Mouse (Mus musculus): ENCODE measurements around the gene Hist1h3g. TPM values are rescaled to one million over a fixed set of nuclear protein-coding genes. Genes with fewer than 3 reads are reported as not detected.

The Hist1h3g gene
- polyA plus RNA-seq, 1 experiment from 2014 or later: 8.2 TPM

DNA sequence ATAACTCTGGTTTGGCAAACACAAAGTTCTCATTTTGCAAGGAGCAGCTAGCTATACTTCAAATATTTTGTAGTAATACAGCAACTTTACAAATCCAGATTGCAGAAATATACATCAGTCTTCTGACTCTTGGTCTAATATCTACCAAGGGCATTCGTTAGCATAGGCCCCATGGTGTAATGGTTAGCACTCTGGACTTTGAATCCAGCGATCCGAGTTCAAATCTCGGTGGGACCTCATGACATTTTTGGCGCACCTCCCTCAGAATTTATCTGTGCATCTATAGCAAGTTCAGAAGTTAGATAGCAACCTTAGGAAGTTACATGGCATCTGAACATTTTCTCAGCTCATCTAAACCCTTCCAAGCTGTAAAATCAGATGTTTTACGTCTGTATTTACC lies 16.3 kb upstream of the Hist1h3g start:
- Histone ChIP-seq H3K4me2 (replicated peaks; ENCODE audit: low read depth, low read length) (peak overlapping the region; percentile 90), H3K27me3 (ENCODE audit: control insufficient read depth, insufficient read depth, low read length) (no peaks in the 10 kb centered on the region), H3K36me3 (ENCODE audit: control insufficient read depth, insufficient read depth, low read length) (no peaks in the 10 kb centered on the region), H3K27ac (ENCODE audit: low read depth, low read length) (peak overlapping the region; percentile 65; the same call in 1 of the 2 replicates), H3K9ac (ENCODE audit: low read depth, low read length) (peak overlapping the region; percentile 45; the same call in 1 of the 2 replicates), H3K4me1 (ENCODE audit: control insufficient read depth, insufficient read depth, low read length) (peaks cover 3% of the 10 kb centered on the region; the same call in 1 of the 2 replicates), H3K9me3 (ENCODE audit: control insufficient read depth, low read length) (no peaks in the 10 kb centered on the region), H3K4me3 (ENCODE audit: low read length) (peak overlapping the region; percentile 57)
- peak; percentile 45; the same call in 1 of the 2 replicates for ATAC-seq (ENCODE audit: low FRiP score, low TSS enrichment)
- under 1% methylated on average over 6 of the region's 6 CpGs for WGBS

DNA sequence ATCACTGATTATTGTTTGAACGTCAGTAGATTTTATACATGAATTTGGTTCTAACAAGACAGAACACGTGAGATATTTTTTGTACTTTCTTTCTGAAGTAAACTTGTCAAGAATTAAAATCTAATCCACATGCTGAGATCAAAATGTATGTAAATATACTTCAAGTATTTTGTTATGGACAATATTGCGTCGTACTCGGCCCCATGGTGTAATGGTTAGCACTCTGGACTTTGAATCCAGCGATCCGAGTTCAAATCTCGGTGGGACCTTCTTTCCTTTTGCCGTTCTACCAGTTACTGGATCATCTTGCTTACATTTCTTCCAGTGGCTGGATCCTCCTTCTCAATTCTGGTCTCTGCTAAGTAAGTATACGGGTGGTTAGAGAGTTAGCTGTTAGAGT lies 15.8 kb upstream of the Hist1h3g start:
- ATAC-seq (ENCODE audit: low FRiP score, low TSS enrichment): peak; percentile 30; the same call in 1 of the 2 replicates
- peak overlapping the region; percentile 65; the same call in 1 of the 2 replicates for H3K27ac ChIP-seq (ENCODE audit: low read depth, low read length)
- 0% methylated on average over 10 of the region's 10 CpGs for WGBS
- no peaks in the 10 kb centered on the region for H3K27me3 ChIP-seq (ENCODE audit: control insufficient read depth, insufficient read depth, low read length)
- H3K9ac ChIP-seq (ENCODE audit: low read depth, low read length): peak overlapping the region; percentile 45; the same call in 1 of the 2 replicates
- peak overlapping the region; percentile 57 for H3K4me3 ChIP-seq (ENCODE audit: low read length)
- H3K36me3 ChIP-seq (ENCODE audit: control insufficient read depth, insufficient read depth, low read length): no peaks in the 10 kb centered on the region
- peak overlapping the region; percentile 90 for H3K4me2 ChIP-seq (replicated peaks; ENCODE audit: low read depth, low read length)
- peaks cover 3% of the 10 kb centered on the region; the same call in 1 of the 2 replicates for H3K4me1 ChIP-seq (ENCODE audit: control insufficient read depth, insufficient read depth, low read length)
- no peaks in the 10 kb centered on the region for H3K9me3 ChIP-seq (ENCODE audit: control insufficient read depth, low read length)

DNA sequence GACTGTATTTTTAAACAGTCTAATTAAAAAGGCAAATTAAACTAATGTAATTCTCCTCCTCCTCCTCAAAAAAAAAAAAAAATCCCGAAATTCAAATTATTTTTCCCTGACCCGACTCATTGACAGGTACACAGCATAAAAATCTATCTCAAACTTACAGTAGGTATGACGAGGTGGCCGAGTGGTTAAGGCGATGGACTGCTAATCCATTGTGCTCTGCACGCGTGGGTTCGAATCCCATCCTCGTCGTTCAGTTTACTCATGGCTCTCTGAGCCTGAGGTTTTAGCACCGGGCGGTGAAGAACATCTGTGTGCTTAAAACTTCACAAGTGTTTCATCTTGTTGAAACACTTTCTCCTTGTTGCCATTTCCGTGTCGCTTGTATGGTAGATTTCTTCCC lies 13.5 kb upstream of the Hist1h3g start:
- H3K9me3 ChIP-seq (ENCODE audit: control insufficient read depth, low read length): no peaks in the 10 kb centered on the region
- ATAC-seq (ENCODE audit: low FRiP score, low TSS enrichment): 0 out of 2 replicates have a peak, but pooled peaks have one; percentile 29
- no peaks in the 10 kb centered on the region for H3K36me3 ChIP-seq (ENCODE audit: control insufficient read depth, insufficient read depth, low read length)
- H3K27me3 ChIP-seq (ENCODE audit: control insufficient read depth, insufficient read depth, low read length): no peaks in the 10 kb centered on the region
- WGBS: under 1% methylated on average over 14 of the region's 14 CpGs
- no peak overlapping the region for H3K9ac ChIP-seq (ENCODE audit: low read depth, low read length)
- peak overlapping the region; percentile 7; the same call in 1 of the 2 replicates for H3K4me3 ChIP-seq (ENCODE audit: low read length)
- no peak overlapping the region for H3K27ac ChIP-seq (ENCODE audit: low read depth, low read length)
- no peaks in the 10 kb centered on the region for H3K4me1 ChIP-seq (ENCODE audit: control insufficient read depth, insufficient read depth, low read length)
- peak overlapping the region; percentile 31; the same call in 1 of the 2 replicates for H3K4me2 ChIP-seq (replicated peaks; ENCODE audit: low read depth, low read length)

DNA sequence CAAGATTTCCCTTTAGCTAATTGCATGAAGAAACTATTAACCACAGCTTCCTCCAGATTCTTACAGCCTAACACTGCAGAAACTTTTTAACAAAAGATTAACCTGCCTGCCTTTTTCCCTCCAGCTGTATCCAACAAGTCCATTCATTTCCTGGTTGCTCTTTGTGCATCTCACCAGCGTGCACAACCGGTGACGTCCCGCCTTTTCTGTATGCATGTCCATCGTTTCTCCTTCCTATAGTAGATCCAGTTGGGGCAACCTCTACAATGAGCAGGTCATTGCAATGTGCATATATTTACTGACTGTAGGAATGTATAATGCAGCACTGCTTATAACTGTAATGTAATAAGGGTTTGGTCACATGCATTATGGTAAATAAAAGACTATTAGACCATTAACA lies 11.2 kb upstream of the Hist1h3g start:
- H3K27ac ChIP-seq (ENCODE audit: low read depth, low read length): no peak overlapping the region
- H3K4me3 ChIP-seq (ENCODE audit: low read length): no peak overlapping the region
- no peaks in the 10 kb centered on the region for H3K36me3 ChIP-seq (ENCODE audit: control insufficient read depth, insufficient read depth, low read length)
- H3K4me1 ChIP-seq (ENCODE audit: control insufficient read depth, insufficient read depth, low read length): peaks cover 4% of the 10 kb centered on the region; the same call in 1 of the 2 replicates
- H3K9ac ChIP-seq (ENCODE audit: low read depth, low read length): no peak overlapping the region
- ATAC-seq (ENCODE audit: low FRiP score, low TSS enrichment): no peak
- no peaks in the 10 kb centered on the region for H3K9me3 ChIP-seq (ENCODE audit: control insufficient read depth, low read length)
- H3K27me3 ChIP-seq (ENCODE audit: control insufficient read depth, insufficient read depth, low read length): no peaks in the 10 kb centered on the region
- no peak overlapping the region for H3K4me2 ChIP-seq (replicated peaks; ENCODE audit: low read depth, low read length)
- WGBS: 57% methylated on average over 5 of the region's 5 CpGs

DNA sequence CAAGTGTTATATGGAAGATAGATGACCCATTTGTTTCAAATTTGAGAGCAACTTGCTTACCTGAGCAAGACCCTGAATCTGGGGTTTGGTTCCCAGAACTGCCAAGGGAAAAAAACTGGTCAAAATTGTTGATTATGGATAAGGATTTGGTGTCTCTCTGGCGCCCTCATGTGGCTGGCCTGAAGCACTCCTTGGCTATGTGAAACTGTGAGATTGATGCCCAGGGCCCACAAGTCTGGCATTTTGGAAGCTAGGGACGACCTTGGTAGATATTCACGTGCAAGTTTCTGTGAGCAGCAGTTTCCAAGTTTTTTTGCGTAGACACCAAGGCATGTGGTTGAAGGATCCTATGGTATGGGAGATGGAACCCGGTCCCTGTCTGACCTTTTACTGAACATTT lies 10.6 kb upstream of the Hist1h3g start:
- H3K36me3 ChIP-seq (ENCODE audit: control insufficient read depth, insufficient read depth, low read length): no peaks in the 10 kb centered on the region
- H3K27me3 ChIP-seq (ENCODE audit: control insufficient read depth, insufficient read depth, low read length): no peaks in the 10 kb centered on the region
- WGBS: 10% methylated on average over 5 of the region's 5 CpGs
- H3K9ac ChIP-seq (ENCODE audit: low read depth, low read length): no peak overlapping the region
- H3K4me2 ChIP-seq (replicated peaks; ENCODE audit: low read depth, low read length): no peak overlapping the region
- H3K9me3 ChIP-seq (ENCODE audit: control insufficient read depth, low read length): no peaks in the 10 kb centered on the region
- H3K4me1 ChIP-seq (ENCODE audit: control insufficient read depth, insufficient read depth, low read length): peaks cover 6% of the 10 kb centered on the region; the same call in 1 of the 2 replicates
- no peak overlapping the region for H3K27ac ChIP-seq (ENCODE audit: low read depth, low read length)
- H3K4me3 ChIP-seq (ENCODE audit: low read length): no peak overlapping the region; the same call in 1 of the 2 replicates
- peak; percentile 45 for ATAC-seq (ENCODE audit: low FRiP score, low TSS enrichment)

DNA sequence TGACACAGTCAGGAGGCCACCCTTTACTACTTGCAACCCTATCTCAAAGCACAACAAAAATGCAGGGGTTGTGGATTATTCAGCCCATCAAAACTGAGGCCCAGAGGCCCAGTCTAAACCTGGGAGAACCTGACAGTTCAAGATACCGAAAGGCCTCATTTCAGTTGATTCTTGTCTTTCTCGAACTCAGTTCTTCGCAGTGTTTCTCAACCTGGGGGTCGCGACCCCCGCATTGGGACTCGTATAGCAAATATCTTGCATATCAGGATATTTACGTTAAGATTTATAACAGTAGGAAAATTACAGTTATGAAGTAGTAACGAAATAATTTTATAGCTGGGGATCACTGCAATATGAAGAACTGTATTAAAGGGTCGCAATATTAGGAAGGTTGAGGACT lies 9.3 kb upstream of the Hist1h3g start:
- H3K4me1 ChIP-seq (ENCODE audit: control insufficient read depth, insufficient read depth, low read length): peaks cover 6% of the 10 kb centered on the region; the same call in 1 of the 2 replicates
- H3K27me3 ChIP-seq (ENCODE audit: control insufficient read depth, insufficient read depth, low read length): no peaks in the 10 kb centered on the region
- ATAC-seq (ENCODE audit: low FRiP score, low TSS enrichment): no peak
- 2% methylated on average over 10 of the region's 10 CpGs for WGBS
- peak overlapping the region; percentile 45 for H3K4me3 ChIP-seq (ENCODE audit: low read length)
- no peaks in the 10 kb centered on the region for H3K9me3 ChIP-seq (ENCODE audit: control insufficient read depth, low read length)
- peak overlapping the region; percentile 34; the same call in 1 of the 2 replicates for H3K9ac ChIP-seq (ENCODE audit: low read depth, low read length)
- H3K4me2 ChIP-seq (replicated peaks; ENCODE audit: low read depth, low read length): peak overlapping the region; percentile 43
- no peaks in the 10 kb centered on the region for H3K36me3 ChIP-seq (ENCODE audit: control insufficient read depth, insufficient read depth, low read length)
- no peak overlapping the region for H3K27ac ChIP-seq (ENCODE audit: low read depth, low read length)

DNA sequence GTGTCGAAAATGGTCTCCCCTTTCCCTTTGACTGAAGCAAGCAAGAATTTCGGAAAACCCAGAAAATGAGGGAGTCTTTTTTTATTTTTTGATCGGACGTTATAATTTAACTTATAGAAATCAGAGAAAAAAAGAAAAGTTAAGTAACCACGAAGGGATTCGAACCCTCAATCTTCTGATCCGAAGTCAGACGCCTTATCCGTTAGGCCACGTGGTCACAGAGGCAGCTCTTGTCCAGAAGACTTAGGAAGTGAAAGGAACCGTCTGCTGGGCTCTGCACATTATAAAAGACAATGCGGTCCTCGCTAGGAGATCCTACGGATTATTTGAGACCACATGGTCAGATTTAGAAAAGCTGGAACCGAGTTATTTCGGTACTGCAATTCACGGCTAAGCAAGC lies 8.9 kb upstream of the Hist1h3g start:
- ATAC-seq (ENCODE audit: low FRiP score, low TSS enrichment): peak; percentile 46; the same call in 1 of the 2 replicates
- peak overlapping the region; percentile 43 for H3K4me2 ChIP-seq (replicated peaks; ENCODE audit: low read depth, low read length)
- H3K4me1 ChIP-seq (ENCODE audit: control insufficient read depth, insufficient read depth, low read length): peaks cover 6% of the 10 kb centered on the region; the same call in 1 of the 2 replicates
- H3K4me3 ChIP-seq (ENCODE audit: low read length): peak overlapping the region; percentile 45
- no peaks in the 10 kb centered on the region for H3K9me3 ChIP-seq (ENCODE audit: control insufficient read depth, low read length)
- under 1% methylated on average over 17 of the region's 17 CpGs for WGBS
- no peaks in the 10 kb centered on the region for H3K36me3 ChIP-seq (ENCODE audit: control insufficient read depth, insufficient read depth, low read length)
- no peaks in the 10 kb centered on the region for H3K27me3 ChIP-seq (ENCODE audit: control insufficient read depth, insufficient read depth, low read length)
- H3K9ac ChIP-seq (ENCODE audit: low read depth, low read length): peak overlapping the region; percentile 35; the same call in 1 of the 2 replicates
- no peak overlapping the region for H3K27ac ChIP-seq (ENCODE audit: low read depth, low read length)

DNA sequence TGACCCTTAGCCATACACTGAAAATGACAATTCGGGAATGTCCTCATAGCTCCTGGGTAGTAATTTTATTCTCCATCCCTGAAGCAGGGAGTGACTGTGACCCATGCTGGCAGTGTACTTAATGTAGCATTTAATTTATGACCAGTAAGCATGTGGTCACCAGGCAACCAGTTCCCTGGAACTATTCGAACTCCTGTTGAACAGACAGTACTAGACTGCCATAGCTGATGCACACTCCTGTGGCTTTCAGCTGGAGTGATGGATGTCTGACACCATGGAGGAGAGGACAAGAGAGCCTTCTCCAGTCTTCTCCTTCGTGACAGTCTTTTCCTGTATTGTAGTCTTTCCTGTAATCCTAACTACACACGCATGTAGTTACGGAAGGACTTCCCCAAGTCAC lies 6.2 kb upstream of the Hist1h3g start:
- peak; percentile 16; the same call in 1 of the 2 replicates for ATAC-seq (ENCODE audit: low FRiP score, low TSS enrichment)
- Histone ChIP-seq H3K9me3 (ENCODE audit: control insufficient read depth, low read length) (no peaks in the 10 kb centered on the region), H3K36me3 (ENCODE audit: control insufficient read depth, insufficient read depth, low read length) (no peaks in the 10 kb centered on the region), H3K4me1 (ENCODE audit: control insufficient read depth, insufficient read depth, low read length) (peaks cover 13% of the 10 kb centered on the region), H3K4me3 (ENCODE audit: low read length) (0 out of 2 replicates have a peak overlapping the region, but pooled peaks have one; percentile 0), H3K4me2 (replicated peaks; ENCODE audit: low read depth, low read length) (peak overlapping the region; percentile 69; the same call in 1 of the 2 replicates), H3K27me3 (ENCODE audit: control insufficient read depth, insufficient read depth, low read length) (no peaks in the 10 kb centered on the region), H3K27ac (ENCODE audit: low read depth, low read length) (no peak overlapping the region), H3K9ac (ENCODE audit: low read depth, low read length) (no peak overlapping the region)
- WGBS: 46% methylated on average over 5 of the region's 5 CpGs

DNA sequence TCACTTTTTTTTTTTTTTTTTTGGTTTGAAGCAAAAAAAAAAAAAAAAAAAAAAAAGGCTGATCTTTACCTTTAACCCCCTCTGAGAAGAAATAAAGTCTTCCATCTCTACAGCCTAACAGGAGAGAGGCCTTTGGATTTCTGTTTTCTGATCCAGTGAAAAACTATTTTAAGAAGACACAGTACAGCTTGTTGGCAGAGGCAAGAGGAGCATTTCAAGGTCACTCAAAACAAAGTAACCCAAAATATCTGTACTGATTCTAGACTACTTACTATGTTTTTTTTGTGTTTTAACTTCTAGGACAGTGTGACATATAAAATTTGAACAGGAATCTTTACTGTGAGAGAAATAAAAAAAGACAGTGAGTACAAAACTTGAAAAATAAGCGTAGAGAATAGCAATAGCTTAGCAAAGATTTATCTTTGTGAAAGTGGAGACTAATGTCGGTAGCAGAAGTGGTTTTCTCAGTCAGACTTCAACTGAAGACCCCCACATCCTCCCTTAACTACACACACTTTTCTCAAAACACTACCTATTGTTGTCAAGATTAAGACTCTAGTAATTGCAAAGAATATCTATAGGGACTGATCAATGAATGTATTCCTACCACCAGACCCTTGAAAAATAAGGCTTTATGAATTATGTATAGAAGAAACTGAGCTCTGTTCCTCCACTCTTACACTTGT lies 5.6 kb upstream of the Hist1h3g start:
- peak overlapping the region; percentile 89 for H3K9ac ChIP-seq (ENCODE audit: low read depth, low read length)

More for the DNA sequence above, 5.6 kb upstream of the Hist1h3g start:
- H3K4me3 ChIP-seq (ENCODE audit: low read length): peak overlapping the region; percentile 62
- no peaks in the 10 kb centered on the region for H3K36me3 ChIP-seq (ENCODE audit: control insufficient read depth, insufficient read depth, low read length)
- H3K27me3 ChIP-seq (ENCODE audit: control insufficient read depth, insufficient read depth, low read length): no peaks in the 10 kb centered on the region
- ATAC-seq (ENCODE audit: low FRiP score, low TSS enrichment): no peak
- peaks cover 13% of the 10 kb centered on the region for H3K4me1 ChIP-seq (ENCODE audit: control insufficient read depth, insufficient read depth, low read length)
- WGBS: 14% methylated on average over 2 of the region's 2 CpGs
- peak overlapping the region; percentile 69 for H3K4me2 ChIP-seq (replicated peaks; ENCODE audit: low read depth, low read length)
- H3K9me3 ChIP-seq (ENCODE audit: control insufficient read depth, low read length): no peaks in the 10 kb centered on the region
- H3K27ac ChIP-seq (ENCODE audit: low read depth, low read length): peak overlapping the region; percentile 99
